Mouse (Mus musculus) C2C12 (cell line): ENCODE data around the gene Hpca.
A peak's percentile ranks its signal among the peaks of the same experiment; 100 is the strongest.

Experiments
- CEBPB ChIP-seq: IDR thresholded peaks from one replicate; pipeline ENCODE4 v1.6.1; 2011; ENCODE audit warnings: low read depth, mild to moderate bottlenecking, control low read depth, moderate library complexity
- CTCF ChIP-seq: IDR thresholded peaks from one replicate; pipeline ENCODE4 v1.5.1; 2011; ENCODE audit not compliant: control insufficient read depth, insufficient read depth, insufficient read length
- FOSL1 ChIP-seq: IDR thresholded peaks from one replicate; pipeline ENCODE4 v1.8.0; 2011; ENCODE audit warnings: mild to moderate bottlenecking, low read length; ENCODE audit not compliant: poor library complexity, insufficient read depth, severe bottlenecking
- MAX ChIP-seq: IDR thresholded peaks from one replicate; pipeline ENCODE4 v1.6.1; 2011; ENCODE audit warnings: mild to moderate bottlenecking, control low read depth
- MYOD1 ChIP-seq: IDR thresholded peaks from one replicate; pipeline ENCODE4 v1.6.1; 2011; ENCODE audit warnings: low read depth; ENCODE audit not compliant: control insufficient read depth, insufficient read length
- MYOG ChIP-seq: IDR thresholded peaks from one replicate; pipeline ENCODE4 v1.6.1; 2011; ENCODE audit not compliant: control insufficient read depth, insufficient read length; ENCODE audit errors: extremely low read depth
- USF1 ChIP-seq: IDR thresholded peaks from one replicate; pipeline ENCODE4 v1.6.1; 2011; ENCODE audit warnings: low read depth, mild to moderate bottlenecking, control low read depth, moderate library complexity

- TF ChIP-seq MAX (no peak), CTCF (no peak), MYOD1 (peak; percentile 56), MYOG (no peak), USF1 (no peak), FOSL1 (no peak), CEBPB (no peak)
These were observed 40.3 kb downstream of the Hpca start for GRCm38 (mm10) chr4:129081512-129081911.
